Mouse (Mus musculus): ENCODE measurements around the gene Ripply1.
"Not testable (repeated sequence)": the region's sequence is repeated elsewhere in the genome, so short reads cannot be mapped to it uniquely, and the experiment has no call there.

The Ripply1 gene

GRCm38 (mm10) chrX:139780988-139781387 is 1.2 kb downstream of the Ripply1 start:
- no peak for DNase-seq (ENCODE audit: low spot score)

- peak; percentile 11 for DNase-seq (ENCODE audit: low spot score)
These were observed 2.8 kb downstream of the Ripply1 start for GRCm38 (mm10) chrX:139779401-139779800.

- no peak for DNase-seq (ENCODE audit: low spot score)
These were observed 3.3 kb downstream of the Ripply1 start for GRCm38 (mm10) chrX:139778886-139779285.

DNA sequence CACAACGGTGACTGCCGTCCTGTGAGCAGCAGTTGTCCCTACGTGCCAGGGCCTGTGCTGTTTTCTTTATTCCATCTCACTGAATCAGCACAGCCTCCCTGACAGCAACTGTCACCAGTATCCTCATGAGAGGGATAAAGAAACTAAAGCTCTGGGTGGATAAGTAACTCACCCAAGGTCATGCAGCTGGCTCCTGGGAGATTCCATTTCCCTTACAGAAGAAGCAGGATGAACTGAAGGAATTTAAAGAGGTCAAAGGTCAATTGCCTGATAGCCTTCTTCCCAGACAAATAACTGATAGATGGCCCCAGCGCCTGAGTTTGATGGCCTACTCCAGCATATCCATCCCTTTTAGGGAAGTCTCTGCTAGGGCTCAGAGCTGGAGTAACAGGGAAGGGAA is 4.8 kb downstream of the Ripply1 start:
- no peak for DNase-seq (ENCODE audit: low spot score)

DNA sequence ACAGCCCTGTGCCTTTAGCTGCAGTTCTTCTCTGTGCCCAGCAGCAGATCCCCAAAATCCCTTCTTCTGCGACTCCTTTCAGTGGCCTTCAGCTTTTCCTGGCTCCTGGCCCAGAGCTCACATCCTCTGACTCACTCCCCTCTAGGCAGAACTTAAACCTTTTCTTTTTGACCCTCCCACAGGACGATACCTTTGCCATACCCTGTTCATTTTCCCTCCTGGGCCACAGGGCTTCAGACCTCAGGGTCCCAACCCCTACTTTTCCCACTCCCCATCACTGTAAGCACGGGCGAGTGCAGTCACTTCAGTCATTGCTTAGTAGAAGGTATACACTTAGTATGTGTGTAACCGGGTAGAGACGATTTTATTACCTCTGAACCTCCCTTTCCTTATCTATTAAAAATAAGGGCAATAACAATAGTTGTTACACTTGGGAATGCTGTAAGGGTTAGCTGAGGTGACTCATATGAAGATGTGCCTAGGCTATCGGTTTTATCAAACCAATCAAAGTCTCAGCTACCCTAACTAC is 7.0 kb downstream of the Ripply1 start:
- peak; percentile 17 for DNase-seq (ENCODE audit: low spot score)

GRCm38 (mm10) chrX:139774309-139775083 is 7.7 kb downstream of the Ripply1 start:
- peak; percentile 58 for DNase-seq (ENCODE audit: low spot score)

DNA sequence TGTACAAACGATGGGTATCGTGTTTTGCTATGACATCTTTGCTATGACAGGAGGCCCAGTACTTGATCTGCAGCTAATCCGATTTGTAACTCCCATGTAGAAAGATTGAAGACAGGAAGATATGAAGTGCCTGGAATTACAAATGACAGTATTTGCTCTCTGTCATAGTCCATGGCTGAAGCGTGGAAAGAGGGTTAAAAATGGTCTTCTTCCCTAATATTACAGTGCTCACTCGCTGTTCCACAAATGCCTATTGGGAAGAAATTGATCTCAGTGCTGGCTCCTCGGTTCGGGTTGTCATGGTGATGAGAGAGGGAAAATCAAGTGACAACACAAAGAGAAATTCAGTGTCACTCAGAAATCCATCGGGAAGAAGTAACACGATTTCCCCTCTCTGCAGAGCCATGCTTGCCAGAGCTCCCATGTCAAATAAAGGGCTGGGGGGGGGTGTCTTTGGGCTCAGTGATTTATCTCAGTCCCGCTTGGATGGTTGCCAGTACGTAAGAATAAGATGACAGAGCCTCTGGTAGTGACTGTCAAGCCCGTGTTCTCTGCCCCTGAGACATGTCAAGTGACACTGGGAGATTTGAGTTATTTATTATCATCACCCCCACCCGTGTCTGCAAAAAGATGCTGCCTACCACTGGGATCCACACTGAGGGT is 12.0 kb downstream of the Ripply1 start:
- no peak for DNase-seq (ENCODE audit: low spot score)

- peak; percentile 61 for DNase-seq (ENCODE audit: low spot score)
These were observed 19.6 kb downstream of the Ripply1 start for GRCm38 (mm10) chrX:139762546-139762945.

DNA sequence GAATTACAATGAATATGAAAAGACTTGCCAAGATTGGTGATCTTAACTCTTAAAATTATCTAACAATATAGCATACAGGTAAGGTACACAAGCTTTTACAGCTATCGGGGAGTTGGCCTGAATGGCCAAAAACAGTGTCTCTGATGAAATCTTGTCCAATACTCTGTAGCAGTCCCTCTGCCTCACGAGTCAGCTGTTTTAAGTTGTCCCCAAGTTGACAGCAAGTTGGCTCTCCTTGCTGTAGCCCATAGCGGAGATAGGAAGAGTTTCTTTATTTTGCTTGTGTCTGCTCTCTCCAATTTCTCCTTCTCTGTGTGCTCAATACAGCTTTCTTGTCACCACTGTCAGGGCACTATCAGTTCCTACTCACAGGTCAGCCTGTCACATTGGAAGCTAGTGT is 23.5 kb downstream of the Ripply1 start:
- DNase-seq (ENCODE audit: low spot score): not testable (repeated sequence)

- DNase-seq (ENCODE audit: low spot score): peak; percentile 56
These were observed 30.3 kb downstream of the Ripply1 start for GRCm38 (mm10) chrX:139751855-139752254.

DNA sequence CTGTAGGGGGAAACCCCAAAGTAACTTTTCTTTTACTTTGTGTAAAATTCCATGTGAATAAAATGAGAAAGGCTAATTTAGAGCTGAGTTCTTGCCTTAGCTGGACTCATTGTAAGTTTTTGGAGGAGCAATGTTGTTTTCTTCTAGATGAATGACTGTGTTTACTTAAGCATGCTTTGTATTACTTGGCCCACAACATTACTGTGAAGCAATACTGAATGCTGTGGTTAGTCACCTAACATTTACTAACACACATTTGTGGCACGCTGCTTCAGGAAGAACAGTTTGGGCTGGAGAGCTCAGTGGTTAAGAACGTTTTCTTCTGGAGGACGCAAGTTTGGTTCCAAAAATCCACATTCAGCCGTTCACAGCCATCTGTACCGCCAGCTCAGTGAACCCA is 45.1 kb downstream of the Ripply1 start:
- DNase-seq (ENCODE audit: low spot score): peak; percentile 52

GRCm38 (mm10) chrX:139730541-139730940 is 51.6 kb downstream of the Ripply1 start:
- DNase-seq (ENCODE audit: low spot score): peak; percentile 2
